Mouse (Mus musculus): ENCODE measurements around the gene Rad51. TPM values are rescaled to one million over a fixed set of nuclear protein-coding genes. Genes with fewer than 3 reads are reported as not detected.

The Rad51 gene
- total RNA-seq, 2 experiments from 2014 or later, result 0.68 to 0.71 TPM

Other genes starting within 250 kb of the Rad51 start
- gene Bahd1, start 212.4 kb upstream of the Rad51 start, total RNA-seq (2021), result 1 to 10 TPM; 4.5 to 6.0 TPM
- 1 to 10 TPM; 1.7 to 2.3 TPM for gene Chst14, start 186.3 kb upstream of the Rad51 start, total RNA-seq (2021)
- 1 to 10 TPM; 3.6 to 3.9 TPM for gene Ccdc32, start 83.4 kb upstream of the Rad51 start, total RNA-seq (2021)
- 1 to 10 TPM; 2.5 to 3.2 TPM for gene Rpusd2, start 78.0 kb upstream of the Rad51 start, total RNA-seq (2021)
- under 1 TPM; 0.05 to 0.27 TPM for gene Knl1, start 65.7 kb upstream of the Rad51 start, total RNA-seq (2021)
- gene Rmdn3, start 44.2 kb downstream of the Rad51 start, total RNA-seq (2021), result 1 to 10 TPM; 3.4 to 4.9 TPM
- under 1 TPM in 1 of 2 experiments, not detected in 1; 0.39 TPM for gene Gchfr, start 55.0 kb downstream of the Rad51 start, total RNA-seq (2021)
- not detected for gene Gm14137, start 61.7 kb downstream of the Rad51 start, total RNA-seq (2021)
- gene Zfyve19, start 95.8 kb downstream of the Rad51 start, total RNA-seq (2021), result 10 to 100 TPM; 13.8 to 14.4 TPM
- 1 to 10 TPM; 7.9 to 9.1 TPM for gene Dnajc17, start 96.0 kb downstream of the Rad51 start, total RNA-seq (2021)
- not detected for gene Ppp1r14d, start 117.1 kb downstream of the Rad51 start, total RNA-seq (2021)
- gene Spint1, start 124.6 kb downstream of the Rad51 start, total RNA-seq (2021), result not detected
- not detected for gene Rhov, start 158.5 kb downstream of the Rad51 start, total RNA-seq (2021)
- 10 to 100 TPM; 10.1 to 10.2 TPM for gene Vps18, start 175.9 kb downstream of the Rad51 start, total RNA-seq (2021)
- 1 to 10 TPM; 3.2 to 4.5 TPM for gene Dll4, start 213.0 kb downstream of the Rad51 start, total RNA-seq (2021)
- gene Chac1, start 238.4 kb downstream of the Rad51 start, total RNA-seq (2021), result 100 to 1,000 TPM in 1 of 2 experiments, 10 to 100 TPM in 1; 50.6 to 108 TPM